Mouse (Mus musculus) thymus, postnatal 25 days (tissue): ENCODE results near the gene Rnf183.

Experiments used
- DNase-seq: peaks from one replicate; pipeline ENCODE4 v3.0.0; 2022

Rnf183 gene

GRCm38 (mm10) chr4:62379724-62380381 is 55.2 kb downstream of the Rnf183 start:
- no peak for DNase-seq
